Mouse (Mus musculus): ENCODE measurements around the gene Bms1. TPM values are rescaled to one million over a fixed set of nuclear protein-coding genes. Genes with fewer than 3 reads are reported as not detected.

Gene Bms1
- polyA plus RNA-seq, 1 experiment from 2014 or later: 26.0 TPM

DNA sequence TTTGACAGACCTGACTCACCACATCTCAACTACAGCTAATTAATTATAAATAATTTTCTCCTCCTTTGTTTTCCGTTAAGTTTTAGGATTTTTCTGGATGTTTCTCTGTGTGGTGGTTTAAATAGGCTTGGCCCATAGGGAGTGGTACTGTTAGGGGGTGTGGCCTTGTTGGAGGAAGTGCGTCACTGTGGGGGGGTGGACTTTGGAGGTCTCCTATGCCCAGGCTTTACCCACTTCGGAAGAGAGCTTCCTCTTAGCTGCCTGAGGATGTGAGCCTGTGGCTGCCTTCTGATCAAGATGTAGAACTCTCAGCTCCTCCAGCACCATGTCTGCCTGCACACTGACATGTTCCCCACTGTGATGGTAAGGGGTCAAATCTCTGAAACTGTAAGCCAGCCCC is 71.1 kb downstream of the Bms1 start:
- no peaks in the 10 kb centered on the region for H3K9me3 ChIP-seq
- ATAC-seq (replicated peaks): no peak
- H3K4me3 ChIP-seq: no peak overlapping the region
- H3K4me1 ChIP-seq: no peaks in the 10 kb centered on the region
- no peaks in the 10 kb centered on the region for H3K27me3 ChIP-seq
- H3K36me3 ChIP-seq: no peaks in the 10 kb centered on the region
- no peak overlapping the region for H3K27ac ChIP-seq (replicated peaks)
- H3K4me2 ChIP-seq (replicated peaks): no peak overlapping the region
- 79% methylated on average over 3 of the region's 3 CpGs for WGBS
- H3K9ac ChIP-seq (replicated peaks): no peak overlapping the region

DNA sequence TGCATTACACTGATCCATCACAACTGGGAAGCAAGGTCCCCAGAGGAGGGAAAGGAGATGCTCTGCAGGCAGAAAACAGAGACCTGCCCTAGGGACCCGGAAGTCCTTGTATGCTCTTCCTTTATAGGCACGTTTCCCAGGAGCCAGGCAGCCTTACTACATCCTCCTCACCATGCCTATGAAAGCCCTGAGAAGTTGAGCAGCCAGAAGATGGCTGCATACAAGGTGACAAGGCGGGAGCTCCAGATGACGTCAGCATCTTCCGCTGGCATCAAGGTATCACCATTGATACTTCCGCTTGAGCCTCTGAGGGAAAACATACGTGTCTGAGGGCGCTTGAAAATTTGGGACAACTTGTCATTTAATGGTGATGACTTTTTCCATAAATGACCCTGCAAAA is 72.0 kb downstream of the Bms1 start:
- Histone ChIP-seq H3K4me2 (replicated peaks) (no peak overlapping the region), H3K9ac (replicated peaks) (no peak overlapping the region), H3K9me3 (no peaks in the 10 kb centered on the region), H3K36me3 (no peaks in the 10 kb centered on the region), H3K27me3 (no peaks in the 10 kb centered on the region), H3K4me1 (no peaks in the 10 kb centered on the region), H3K4me3 (no peak overlapping the region), H3K27ac (replicated peaks) (no peak overlapping the region)
- ATAC-seq (replicated peaks): no peak
- WGBS: 87% methylated on average over 8 of the region's 8 CpGs

DNA sequence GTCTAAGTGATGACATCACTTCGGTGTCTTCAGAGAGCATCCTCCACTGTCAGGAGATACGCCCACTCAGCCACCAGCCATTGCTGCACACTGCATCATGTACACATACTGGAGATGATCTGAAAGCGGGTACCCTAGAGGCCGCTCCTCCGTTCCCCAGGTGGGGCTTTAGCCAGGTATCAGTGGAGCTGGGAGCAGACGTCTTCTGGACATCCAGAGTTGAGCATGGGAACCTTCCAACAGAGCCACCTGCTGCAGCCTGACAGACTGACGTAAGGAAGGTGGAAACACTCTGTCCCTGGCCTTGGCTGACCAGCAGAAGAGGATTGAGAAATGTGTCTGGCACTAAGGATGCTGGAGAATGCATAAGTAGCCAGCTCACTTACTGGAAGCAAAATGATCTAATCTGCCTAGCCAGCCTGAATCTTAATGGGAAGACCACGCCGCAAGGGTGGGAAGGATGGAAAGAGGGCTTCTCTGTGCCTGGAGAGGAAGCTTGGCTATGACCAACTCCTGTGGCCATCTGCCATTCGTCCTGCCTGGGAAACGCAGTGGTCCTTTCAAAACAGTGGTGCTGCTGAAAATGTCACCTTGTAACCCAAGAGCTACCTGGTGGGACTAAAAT is 77.3 kb downstream of the Bms1 start:
- Histone ChIP-seq H3K4me2 (replicated peaks) (no peak overlapping the region), H3K27ac (replicated peaks) (no peak overlapping the region), H3K36me3 (no peaks in the 10 kb centered on the region), H3K4me3 (no peak overlapping the region), H3K4me1 (peaks cover 3% of the 10 kb centered on the region), H3K9ac (replicated peaks) (no peak overlapping the region), H3K27me3 (no peaks in the 10 kb centered on the region), H3K9me3 (no peaks in the 10 kb centered on the region)
- no peak for ATAC-seq (replicated peaks)
- WGBS: 89% methylated on average over 11 of the region's 11 CpGs

DNA sequence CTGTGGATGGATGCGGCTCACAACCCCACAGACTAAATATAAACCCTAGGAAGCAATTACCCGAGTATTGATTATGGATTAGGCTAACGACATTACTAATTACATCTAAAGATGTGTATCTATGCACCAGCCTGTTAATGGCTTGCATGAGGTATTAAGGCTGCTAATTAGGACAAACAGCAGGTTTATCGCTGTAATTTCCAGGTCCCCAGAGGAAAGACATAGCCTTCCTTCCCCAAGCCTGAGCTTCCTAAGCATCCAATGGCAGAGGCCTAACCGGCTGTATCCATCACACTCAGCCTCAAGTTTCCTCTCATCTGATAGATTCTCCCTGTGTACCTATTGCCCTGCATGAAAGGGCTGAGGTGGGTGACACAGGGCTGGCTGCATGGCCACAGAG is 81.6 kb downstream of the Bms1 start:
- Histone ChIP-seq H3K4me2 (replicated peaks) (no peak overlapping the region), H3K36me3 (no peaks in the 10 kb centered on the region), H3K4me1 (peaks cover 15% of the 10 kb centered on the region), H3K4me3 (no peak overlapping the region), H3K27ac (replicated peaks) (no peak overlapping the region), H3K27me3 (no peaks in the 10 kb centered on the region), H3K9ac (replicated peaks) (no peak overlapping the region), H3K9me3 (no peaks in the 10 kb centered on the region)
- 64% methylated on average over 5 of the region's 5 CpGs for WGBS
- no peak for ATAC-seq (replicated peaks)

DNA sequence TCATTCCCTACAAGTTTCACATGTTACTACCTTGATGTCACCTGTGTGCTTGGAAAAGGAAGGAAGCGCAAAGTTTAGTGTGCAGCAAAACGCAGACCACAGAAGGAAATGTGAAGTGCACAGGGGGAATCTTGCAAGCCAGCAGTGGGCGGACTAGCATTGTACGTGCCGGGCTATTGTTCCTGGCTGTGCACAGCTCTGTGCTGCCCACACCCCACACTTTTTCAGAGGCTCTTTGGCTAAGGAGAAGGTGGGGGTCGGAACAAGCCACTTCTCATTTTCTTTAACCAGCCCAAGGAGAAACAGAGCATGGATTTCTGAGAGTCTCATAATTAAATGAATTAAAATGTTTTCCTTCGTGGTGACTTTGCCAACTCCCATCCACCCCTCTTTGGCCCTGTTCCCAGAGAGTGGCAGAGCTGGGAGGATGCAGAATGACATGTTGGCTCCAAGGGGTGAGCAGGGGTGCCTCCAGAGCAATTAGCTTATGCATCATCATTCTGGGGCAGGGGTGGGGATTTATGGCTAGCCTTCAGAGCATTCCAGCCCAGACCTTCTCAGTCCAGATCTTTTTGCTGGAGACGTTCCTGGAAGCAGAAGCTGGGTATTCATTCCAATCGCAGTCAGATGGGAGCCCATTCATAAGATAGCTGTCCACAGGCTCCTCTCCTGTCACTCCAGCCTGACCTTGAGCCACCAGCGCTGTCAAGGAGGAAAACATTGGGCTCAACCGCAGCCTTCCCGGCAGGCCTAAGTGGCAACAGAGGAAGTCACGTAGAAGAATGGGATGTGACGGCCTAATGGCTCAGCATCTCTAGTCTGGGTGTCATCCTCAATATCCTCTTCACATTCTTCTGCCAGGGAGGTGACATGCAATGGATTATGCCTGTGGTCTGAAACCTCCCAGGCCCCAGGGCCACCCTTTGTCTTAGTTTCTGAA is 82.5 kb downstream of the Bms1 start:
- Histone ChIP-seq H3K36me3 (no peaks in the 10 kb centered on the region), H3K9me3 (no peaks in the 10 kb centered on the region), H3K27me3 (no peaks in the 10 kb centered on the region), H3K27ac (replicated peaks) (peak overlapping the region; percentile 42; the same call in 1 of the 2 replicates), H3K4me2 (replicated peaks) (no peak overlapping the region), H3K9ac (replicated peaks) (no peak overlapping the region), H3K4me3 (no peak overlapping the region), H3K4me1 (peaks cover 15% of the 10 kb centered on the region)
- WGBS: 45% methylated on average over 14 of the region's 14 CpGs
- 0 out of 2 replicates have a peak, but pooled peaks have one; percentile 46 for ATAC-seq (replicated peaks)

DNA sequence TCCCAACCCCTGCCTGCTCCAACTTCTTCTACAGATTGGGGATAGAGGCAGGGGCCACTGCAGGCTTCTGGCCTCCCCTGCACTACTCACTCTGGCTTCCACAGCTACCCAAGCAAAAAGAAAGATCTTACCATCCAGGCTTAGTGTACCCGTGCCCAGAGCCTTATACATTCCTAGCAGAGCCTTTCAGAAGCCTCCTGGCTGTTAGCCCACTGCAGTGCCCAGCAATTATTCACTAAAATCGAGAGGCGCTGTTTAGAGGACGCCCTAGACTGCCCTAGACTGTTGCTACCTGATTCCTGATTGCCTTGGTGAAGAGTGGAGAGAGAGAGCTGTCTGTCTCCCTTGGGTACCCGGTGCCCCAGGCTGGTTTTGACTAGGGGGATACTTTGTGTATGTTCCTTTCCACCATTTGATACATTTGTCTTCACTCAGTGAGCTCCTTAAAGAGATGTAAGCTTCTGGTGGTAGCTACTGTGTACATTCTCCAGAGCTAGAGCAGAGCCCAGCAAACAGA is 83.3 kb downstream of the Bms1 start:
- Histone ChIP-seq H3K9ac (replicated peaks) (no peak overlapping the region), H3K27me3 (no peaks in the 10 kb centered on the region), H3K9me3 (no peaks in the 10 kb centered on the region), H3K4me3 (no peak overlapping the region), H3K36me3 (no peaks in the 10 kb centered on the region), H3K27ac (replicated peaks) (no peak overlapping the region), H3K4me1 (peaks cover 15% of the 10 kb centered on the region), H3K4me2 (replicated peaks) (no peak overlapping the region)
- no peak for ATAC-seq (replicated peaks)
- WGBS: 58% methylated on average over 5 of the region's 5 CpGs

DNA sequence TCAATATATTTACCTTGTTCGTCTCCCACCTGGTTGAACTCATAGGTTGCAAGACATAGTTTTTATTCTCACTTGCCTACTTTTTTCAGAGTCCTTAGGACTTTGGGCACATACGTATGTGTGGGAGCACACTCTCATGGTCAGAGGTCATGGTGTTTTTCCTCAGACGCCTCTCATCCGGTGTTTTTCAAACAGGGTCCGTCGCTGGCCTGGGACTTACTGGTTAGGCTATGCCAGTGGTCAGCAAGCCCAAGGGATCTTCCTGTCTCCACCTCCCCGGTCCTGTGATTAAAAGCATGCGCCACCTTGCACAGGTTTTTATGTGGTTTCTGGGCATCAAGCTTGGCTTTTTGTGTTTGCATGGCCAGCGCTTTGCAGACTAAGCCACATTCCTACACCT is 85.4 kb downstream of the Bms1 start:
- Histone ChIP-seq H3K27ac (replicated peaks) (no peak overlapping the region), H3K9ac (replicated peaks) (no peak overlapping the region), H3K4me2 (replicated peaks) (no peak overlapping the region), H3K27me3 (no peaks in the 10 kb centered on the region), H3K9me3 (no peaks in the 10 kb centered on the region), H3K36me3 (no peaks in the 10 kb centered on the region), H3K4me1 (peaks cover 15% of the 10 kb centered on the region), H3K4me3 (no peak overlapping the region)
- no peak for ATAC-seq (replicated peaks)
- 94% methylated on average over 9 of the region's 9 CpGs for WGBS

Small RNA genes within 50 kb of the gene (microRNA-seq; reads per million reads assigned to microRNA genes)
- gene Gm25953: not detected

Other genes starting within 250 kb of the Bms1 start
- gene Ret, start 221.8 kb downstream of the Bms1 start, polyA plus RNA-seq (2015; fragmentation: Nextera tagmentation; extraction: Ambion mirVana): 1.3 TPM in 2 replicates
- 15.0 and 16.1 TPM in 2 replicates for gene Zfp248, start 36.1 kb upstream of the Bms1 start, polyA plus RNA-seq (2015; fragmentation: Nextera tagmentation; extraction: Ambion mirVana)
- gene Zfp9, start 59.8 kb upstream of the Bms1 start, polyA plus RNA-seq (2015; fragmentation: Nextera tagmentation; extraction: Ambion mirVana): 9.0 and 9.9 TPM in 2 replicates
- gene Ankrd26, start 142.8 kb upstream of the Bms1 start, polyA plus RNA-seq (2015; fragmentation: Nextera tagmentation; extraction: Ambion mirVana): 20.3 and 25.2 TPM in 2 replicates